Mouse (Mus musculus) embryonic facial prominence, embryonic 14.5 days (tissue): ENCODE data around the gene Rph3al. TPM values are rescaled to one million over a fixed set of nuclear protein-coding genes. Genes with fewer than 3 reads are reported as not detected.

Experiments
- ATAC-seq: fragments of 200-750 bp; cut with Nextera tagmentation; 2 replicates; pipeline ENCODE4 v1.8.0; 2017; ENCODE audit warnings: low read depth, moderate number of reproducible peaks, moderate TSS enrichment
- DNase-seq: peaks from one replicate; pipeline ENCODE4 v3.0.0-alpha.2; 2015; ENCODE audit warnings: low spot score
- H3K27ac ChIP-seq: fragments of 300-500 bp; sonication (generic); replicated peaks from 2 replicates; pipeline ENCODE4 v1.5.1; 2014; ENCODE audit warnings: low read depth, mild to moderate bottlenecking, low read length, moderate library complexity
- H3K27me3 ChIP-seq: fragments of 300-500 bp; sonication (generic); replicated peaks from 2 replicates; pipeline ENCODE4 v1.6.1; 2014; ENCODE audit warnings: low read length; ENCODE audit not compliant: control insufficient read depth, insufficient read depth
- H3K36me3 ChIP-seq: fragments of 300-500 bp; sonication (generic); 2 replicates; pipeline ENCODE4 v1.6.1; 2014; ENCODE audit warnings: low read length, mixed read lengths; ENCODE audit not compliant: control insufficient read depth, insufficient read depth
- H3K4me1 ChIP-seq: fragments of 300-500 bp; sonication (generic); 2 replicates; pipeline ENCODE4 v1.6.1; 2014; ENCODE audit warnings: antibody characterized with exemption, low read length; ENCODE audit not compliant: control insufficient read depth, insufficient read depth
- H3K4me2 ChIP-seq: fragments of 300-500 bp; sonication (generic); 2 replicates; pipeline ENCODE4 v1.6.1; 2014; ENCODE audit warnings: low read depth, mild to moderate bottlenecking, low read length, moderate library complexity, mixed read lengths
- H3K4me3 ChIP-seq: fragments of 300-500 bp; sonication (generic); 2 replicates; pipeline ENCODE4 v1.5.1; 2014; ENCODE audit warnings: low read depth, mild to moderate bottlenecking, low read length
- H3K9ac ChIP-seq: fragments of 300-500 bp; sonication (generic); 2 replicates; pipeline ENCODE4 v1.6.1; 2014; ENCODE audit warnings: low read depth, mild to moderate bottlenecking, low read length, moderate library complexity, mixed read lengths
- H3K9me3 ChIP-seq: fragments of 300-500 bp; sonication (generic); 2 replicates; pipeline ENCODE4 v1.6.1; 2016; ENCODE audit warnings: low read length; ENCODE audit not compliant: control insufficient read depth
- WGBS: fragments of 180-500 bp; shearing (Covaris S2); extraction: QIAGEN DNeasy Blood & Tissue Kit; methylation state at CpG from one replicate; pipeline ENCODE4 v1.1.7; 2014; 5-methylcytosine and 5-hydroxymethylcytosine counted together
- polyA plus RNA-seq: library from polyadenylated mRNA; unstranded; fragments of >200 nt; fragmentation: Nextera tagmentation; extraction: Ambion mirVana; gene quantifications from 2 replicates; pipeline ENCODE4 v1.2.1, GENCODE M21; 2014

Rph3al gene
- polyA plus RNA-seq, 1 experiment from 2014 or later: 3.0 TPM

GRCm38 (mm10) chr11:75781919-75782318 lies 156.3 kb downstream of the Rph3al start:
- Histone ChIP-seq H3K9ac (no peak overlapping the region), H3K4me2 (no peak overlapping the region), H3K36me3 (peaks cover 11% of the 10 kb centered on the region; the same call in 1 of the 2 replicates), H3K4me1 (no peaks in the 10 kb centered on the region), H3K27me3 (no peaks in the 10 kb centered on the region), H3K9me3 (no peaks in the 10 kb centered on the region), H3K27ac (no peak overlapping the region), H3K4me3 (no peak overlapping the region)
- ATAC-seq (peak; percentile 70), DNase-seq (peak; percentile 79)
- WGBS: 20% methylated on average over 6 of the region's 6 CpGs

Other genes with a start within 250 kb of the Rph3al start
- gene Ywhae, start 205.6 kb downstream of the Rph3al start, polyA plus RNA-seq: 788 and 838 TPM in 2 replicates
- 1.2 and 1.7 TPM in 2 replicates for gene Doc2b, start 142.4 kb downstream of the Rph3al start, polyA plus RNA-seq
- 2.0 and 7.3 TPM in 2 replicates for gene 1700016K19Rik, start 61.5 kb upstream of the Rph3al start, polyA plus RNA-seq
- 45.3 and 45.6 TPM in 2 replicates for gene Rflnb, start 89.4 kb upstream of the Rph3al start, polyA plus RNA-seq
- 32.4 and 36.6 TPM in 2 replicates for gene Vps53, start 241.2 kb upstream of the Rph3al start, polyA plus RNA-seq
- gene Fam57a, start 241.2 kb upstream of the Rph3al start, polyA plus RNA-seq: 34.2 and 36.8 TPM in 2 replicates